Comparison of ENCODE assay signal across 27 mouse cellular contexts in genomic region chr5:127990826-127991225, GRCm38 (mm10).
DNase-seq lines count a peak whose midpoint lies in the region; ATAC-seq lines count a peak whose summit lies in the region.
"Had no signal": no experiment of that assay in that cellular context is flagged by ENCODE, and none has a peak within 500 bp of the region (broad histone marks: within the 10 kb centered on the region; RNA-seq: fewer than 3 reads in every experiment).

No protein-coding gene starts in this region.

- 73% methylated on average over 5 of the region's 5 CpGs for WGBS in kidney, embryonic 16.5 days

- H3K27ac ChIP-seq in kidney, embryonic 16.5 days (ENCODE audit: low read length): no peak overlapping the region
- H3K27ac ChIP-seq: embryonic facial prominence, embryonic 12.5 days; hindbrain, embryonic 10.5 days; hindbrain, postnatal 0 days; kidney, embryonic 15.5 days; limb, embryonic 13.5 days; liver, embryonic 12.5 days; midbrain, embryonic 10.5 days; neural tube, embryonic 15.5 days; stomach, postnatal 0 days had no signal

- peak; percentile 26 for DNase-seq in layer of hippocampus, adult 9-11 months
- DNase-seq in layer of hippocampus, postnatal 10 days (ENCODE audit: low spot score in 2 of 2): no peak
- peak; percentile 28 to 61 for DNase-seq in frontal cortex, postnatal 36 days (ENCODE audit: low spot score in 2 of 2)
- DNase-seq in right cerebral cortex, adult 2 months (ENCODE audit: low spot score in 2 of 2): peak; percentile 35 to 51
- no peak for DNase-seq in cerebellum, postnatal 14 days
- DNase-seq: adrenal gland, postnatal 25 days; cerebellum, adult 11 months; cerebellum, adult 9-11 months; forebrain, postnatal 0 days; heart, postnatal 10 days; kidney, adult 11 months; kidney, postnatal 4 days; lung, adult 18-20 months; lung, postnatal 10 days had no signal

- no peaks in the 10 kb centered on the region for H3K36me3 ChIP-seq in kidney, embryonic 16.5 days (ENCODE audit: insufficient read depth, low read length)
- H3K36me3 ChIP-seq: embryonic facial prominence, embryonic 12.5 days; heart, embryonic 12.5 days; hindbrain, embryonic 10.5 days; kidney, embryonic 15.5 days; limb, embryonic 13.5 days; liver, embryonic 12.5 days; midbrain, embryonic 10.5 days; neural tube, embryonic 15.5 days had no signal

- H3K4me2 ChIP-seq in kidney, embryonic 16.5 days (replicated peaks; ENCODE audit: low read depth, low read length): no peak overlapping the region
- H3K4me2 ChIP-seq: embryonic facial prominence, embryonic 12.5 days; heart, embryonic 12.5 days; kidney, embryonic 15.5 days; limb, embryonic 13.5 days; liver, embryonic 12.5 days; neural tube, embryonic 15.5 days had no signal

- no peak for ATAC-seq in kidney, embryonic 16.5 days (ENCODE audit: low FRiP score, low TSS enrichment)
- no peak for ATAC-seq in inflammation-experienced regulatory T-cells, adult 6 months
- ATAC-seq: forebrain, postnatal 0 days; hindbrain, postnatal 0 days; liver, embryonic 12.5 days; midbrain, embryonic 16.5 days had no signal

- no peaks in the 10 kb centered on the region for H3K27me3 ChIP-seq in kidney, embryonic 16.5 days (ENCODE audit: insufficient read depth, low read length)
- H3K27me3 ChIP-seq: embryonic facial prominence, embryonic 12.5 days; heart, embryonic 12.5 days; kidney, embryonic 15.5 days; limb, embryonic 13.5 days; liver, embryonic 12.5 days; neural tube, embryonic 15.5 days had no signal

- no peak overlapping the region for H3K9ac ChIP-seq in kidney, embryonic 16.5 days (replicated peaks; ENCODE audit: low read length)
- H3K9ac ChIP-seq: embryonic facial prominence, embryonic 12.5 days; forebrain, postnatal 0 days; heart, embryonic 12.5 days; kidney, embryonic 15.5 days; limb, embryonic 13.5 days; liver, embryonic 12.5 days; neural tube, embryonic 15.5 days had no signal

- no peaks in the 10 kb centered on the region for H3K4me1 ChIP-seq in kidney, embryonic 16.5 days (ENCODE audit: insufficient read depth, low read length)
- H3K4me1 ChIP-seq: embryonic facial prominence, embryonic 12.5 days; heart, embryonic 12.5 days; hindbrain, embryonic 10.5 days; kidney, embryonic 15.5 days; limb, embryonic 13.5 days; liver, embryonic 12.5 days; midbrain, embryonic 10.5 days; neural tube, embryonic 15.5 days had no signal

- no peak overlapping the region for H3K4me3 ChIP-seq in kidney, embryonic 16.5 days (ENCODE audit: low read length)
- H3K4me3 ChIP-seq: embryonic facial prominence, embryonic 12.5 days; heart, embryonic 12.5 days; hindbrain, embryonic 10.5 days; kidney, embryonic 15.5 days; limb, embryonic 13.5 days; liver, embryonic 12.5 days; midbrain, embryonic 10.5 days; neural tube, embryonic 15.5 days had no signal

- H3K9me3 ChIP-seq in kidney, embryonic 16.5 days (ENCODE audit: low read length): no peaks in the 10 kb centered on the region
- H3K9me3 ChIP-seq: embryonic facial prominence, embryonic 12.5 days; heart, embryonic 12.5 days; hindbrain, embryonic 10.5 days; kidney, embryonic 15.5 days; limb, embryonic 13.5 days; midbrain, embryonic 10.5 days; neural tube, embryonic 15.5 days had no signal

Comparison
In these comparisons a context has a peak if more than half of its experiments do, and no peak if none do; other contexts are left out.
1. DNase-seq: peak in layer of hippocampus, adult 9-11 months (single experiment), frontal cortex, postnatal 36 days (2 of 2) and right cerebral cortex, adult 2 months (2 of 2); none in layer of hippocampus, postnatal 10 days (0 of 2) and cerebellum, postnatal 14 days (0 of 2).